Mouse (Mus musculus) liver, postnatal 0 days (tissue): ENCODE results near the gene Hbq1b. TPM values are rescaled to one million over a fixed set of nuclear protein-coding genes. Genes with fewer than 3 reads are reported as not detected.

Experiments
- ATAC-seq: fragments of 200-750 bp; cut with Nextera tagmentation; 2 replicates; pipeline ENCODE4 v1.8.0; 2017; ENCODE audit warnings: mild to moderate bottlenecking, moderate library complexity
- DNase-seq: peaks from one replicate; pipeline ENCODE4 v3.0.0-alpha.2; 2016
- H3K27ac ChIP-seq: fragments of 300-500 bp; sonication (generic); 2 replicates; pipeline ENCODE4 v1.5.1; 2014; ENCODE audit warnings: antibody characterized with exemption, moderate library complexity, mild to moderate bottlenecking, low read depth
- H3K27me3 ChIP-seq: fragments of 300-500 bp; sonication (generic); 2 replicates; pipeline ENCODE4 v1.6.1; 2014; ENCODE audit warnings: low read length, control low read depth, mixed read lengths; ENCODE audit not compliant: insufficient read depth
- H3K36me3 ChIP-seq: fragments of 300-500 bp; sonication (generic); replicated peaks from 2 replicates; pipeline ENCODE4 v1.6.1; 2014; ENCODE audit warnings: mild to moderate bottlenecking, control low read depth, low read length, moderate library complexity, mixed read lengths; ENCODE audit not compliant: insufficient read depth
- H3K4me1 ChIP-seq: fragments of 300-500 bp; sonication (generic); 2 replicates; pipeline ENCODE4 v1.6.1; 2014; ENCODE audit warnings: antibody characterized with exemption, mild to moderate bottlenecking, control low read depth; ENCODE audit not compliant: insufficient read depth
- H3K4me2 ChIP-seq: fragments of 300-500 bp; sonication (generic); 2 replicates; pipeline ENCODE4 v1.6.1; 2014; ENCODE audit warnings: low read depth, mild to moderate bottlenecking, low read length, moderate library complexity, mixed read lengths
- H3K4me3 ChIP-seq: fragments of 300-500 bp; sonication (generic); 2 replicates; pipeline ENCODE4 v1.5.1; 2014; ENCODE audit warnings: low read depth, low read length
- H3K9ac ChIP-seq: fragments of 300-500 bp; sonication (generic); replicated peaks from 2 replicates; pipeline ENCODE4 v1.6.1; 2014; ENCODE audit warnings: mild to moderate bottlenecking, moderate library complexity
- H3K9me3 ChIP-seq: fragments of 300-500 bp; sonication (generic); 2 replicates; pipeline ENCODE4 v1.6.1; 2016; ENCODE audit warnings: mild to moderate bottlenecking, control low read depth, low read length, mixed read lengths
- CTCF ChIP-seq: sonication (generic); IDR thresholded peaks from 2 replicates; pipeline ENCODE4 v1.5.1; 2016; ENCODE audit warnings: antibody characterized with exemption, low read depth
- EP300 ChIP-seq: IDR thresholded peaks from 2 replicates; pipeline ENCODE4 v1.6.1; 2016; ENCODE audit warnings: antibody characterized with exemption, low read depth, mild to moderate bottlenecking
- WGBS: fragments of 180-500 bp; shearing (Covaris S2); extraction: QIAGEN DNeasy Blood & Tissue Kit; methylation state at CpG from one replicate; pipeline ENCODE4 v1.1.7; 2014; ENCODE audit not compliant: insufficient replicate concordance; 5-methylcytosine and 5-hydroxymethylcytosine counted together
- polyA plus RNA-seq: library from polyadenylated mRNA; unstranded; fragments of >200 nt; fragmentation: Nextera tagmentation; extraction: Ambion mirVana; gene quantifications from 2 replicates; pipeline ENCODE4 v1.2.1, GENCODE M21; 2015

Gene Hbq1b
- polyA plus RNA-seq, 1 experiment from 2014 or later = 70.9 TPM

- Histone ChIP-seq H3K27me3 (no peaks in the 10 kb centered on the region), H3K4me1 (peaks cover 45% of the 10 kb centered on the region), H3K4me3 (no peak overlapping the region), H3K9me3 (no peaks in the 10 kb centered on the region), H3K9ac (peak overlapping the region; percentile 18; the same call in 1 of the 2 replicates), H3K36me3 (peaks cover 75% of the 10 kb centered on the region), H3K27ac (peak overlapping the region; percentile 94), H3K4me2 (no peak overlapping the region)
- DNase-seq (no peak), ATAC-seq (no peak)
- WGBS = 79% methylated on average over 7 of the region's 7 CpGs
- TF ChIP-seq CTCF = no peak
These were observed 43.4 kb upstream of the Hbq1b start for GRCm38 (mm10) chr11:32243205-32243955.

DNA sequence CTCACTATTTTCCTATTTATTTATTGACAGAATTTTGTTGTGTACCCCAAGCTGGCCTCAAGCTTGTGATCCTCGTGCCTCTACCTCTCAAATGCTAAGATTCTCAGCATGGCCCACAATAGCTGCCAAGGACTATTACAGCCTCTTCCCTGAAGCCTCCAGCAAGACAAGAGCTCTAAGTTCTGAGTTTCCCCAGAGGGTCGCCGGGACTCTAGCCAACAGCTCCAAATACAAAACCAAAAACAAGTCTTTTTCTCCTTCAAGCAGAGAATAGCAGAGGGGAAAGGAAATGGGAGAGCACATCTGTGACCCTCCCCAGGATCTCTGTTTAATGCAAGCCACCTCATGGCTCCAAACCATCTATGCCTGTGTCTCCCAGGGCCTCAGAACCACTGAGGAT is 42.7 kb upstream of the Hbq1b start:
- Histone ChIP-seq H3K27ac (peak overlapping the region; percentile 94), H3K36me3 (peaks cover 77% of the 10 kb centered on the region), H3K27me3 (no peaks in the 10 kb centered on the region), H3K4me3 (no peak overlapping the region), H3K4me2 (no peak overlapping the region), H3K9me3 (no peaks in the 10 kb centered on the region), H3K9ac (peak overlapping the region; percentile 68), H3K4me1 (peaks cover 45% of the 10 kb centered on the region)
- TF ChIP-seq EP300 (no peak), CTCF (no peak)
- ATAC-seq = no peak
- WGBS = 75% methylated on average over 3 of the region's 3 CpGs
- DNase-seq = no peak

- no peak overlapping the region for H3K4me3 ChIP-seq
- peak overlapping the region; percentile 68 for H3K9ac ChIP-seq
- no peaks in the 10 kb centered on the region for H3K9me3 ChIP-seq
- peaks cover 45% of the 10 kb centered on the region for H3K4me1 ChIP-seq
- DNase-seq = no peak
- WGBS = 89% methylated on average over 1 of the region's 1 CpGs
- no peaks in the 10 kb centered on the region for H3K27me3 ChIP-seq
- peaks cover 78% of the 10 kb centered on the region for H3K36me3 ChIP-seq
- 0 out of 2 replicates have a peak overlapping the region, but pooled peaks have one; percentile 20 for H3K4me2 ChIP-seq
- peak overlapping the region; percentile 94 for H3K27ac ChIP-seq
- ATAC-seq = no peak
- no peak for TF ChIP-seq CTCF
- TF ChIP-seq EP300 = no peak
These were observed 42.1 kb upstream of the Hbq1b start for GRCm38 (mm10) chr11:32244617-32245016.

- DNase-seq (peak; percentile 80), ATAC-seq (peak; percentile 99)
- Histone ChIP-seq H3K9ac (peak overlapping the region; percentile 68), H3K27ac (peak overlapping the region; percentile 94), H3K4me1 (peaks cover 53% of the 10 kb centered on the region), H3K9me3 (no peaks in the 10 kb centered on the region), H3K36me3 (peaks cover 82% of the 10 kb centered on the region), H3K4me3 (no peak overlapping the region), H3K27me3 (no peaks in the 10 kb centered on the region), H3K4me2 (peak overlapping the region; percentile 20)
- TF ChIP-seq EP300 = peak; percentile 100
- TF ChIP-seq CTCF = no peak
- 60% methylated on average over 6 of the region's 6 CpGs for WGBS
These were observed 41.2 kb upstream of the Hbq1b start for GRCm38 (mm10) chr11:32245614-32246013.

DNA sequence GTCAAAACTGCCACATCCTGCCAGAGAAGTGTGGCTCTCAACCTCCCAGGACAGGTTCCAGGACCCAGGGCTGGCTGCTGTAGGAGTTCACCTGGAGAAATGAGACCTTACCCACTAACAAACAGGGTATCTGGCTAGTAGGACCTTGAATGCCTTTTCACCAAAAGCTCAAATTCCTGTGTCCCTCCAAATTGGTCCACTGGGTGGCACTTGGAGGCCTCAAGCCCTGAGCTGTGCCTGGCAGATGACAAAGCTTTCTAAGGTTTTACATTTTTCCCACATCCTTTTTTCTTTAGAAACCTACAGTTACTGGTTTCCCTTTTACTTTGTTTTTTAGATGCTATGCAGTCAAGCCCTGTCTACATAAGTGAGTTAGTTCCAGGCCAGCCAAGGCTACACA is 39.7 kb upstream of the Hbq1b start:
- ATAC-seq = no peak
- peak overlapping the region; percentile 6 for H3K9ac ChIP-seq
- no peaks in the 10 kb centered on the region for H3K9me3 ChIP-seq
- H3K27ac ChIP-seq = peak overlapping the region; percentile 90
- no peaks in the 10 kb centered on the region for H3K27me3 ChIP-seq
- H3K4me1 ChIP-seq = peaks cover 50% of the 10 kb centered on the region
- DNase-seq = no peak
- no peak overlapping the region for H3K4me2 ChIP-seq
- TF ChIP-seq EP300 (peak; percentile 70; the same call in 1 of the 2 replicates), CTCF (peak; percentile 72)
- H3K36me3 ChIP-seq = peaks cover 77% of the 10 kb centered on the region
- H3K4me3 ChIP-seq = no peak overlapping the region

DNA sequence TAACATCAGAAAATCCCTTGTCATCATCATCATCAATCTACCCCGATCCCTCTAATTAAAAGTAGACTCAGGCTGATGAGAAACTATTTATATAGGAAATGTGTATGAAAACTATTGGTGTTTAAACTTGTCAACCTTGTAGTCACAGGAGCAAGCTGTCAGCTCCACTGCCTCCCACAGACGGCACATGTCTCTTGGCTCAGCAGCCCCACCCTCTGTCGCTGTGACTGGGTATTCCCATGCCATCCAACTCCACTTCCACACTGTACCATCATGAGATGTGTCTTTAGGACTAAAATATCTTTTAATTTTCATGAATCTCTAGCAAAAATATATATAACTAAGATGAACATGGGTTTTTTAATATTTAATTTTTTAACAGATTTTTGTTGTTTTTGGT is 38.4 kb upstream of the Hbq1b start:
- DNase-seq (no peak), ATAC-seq (no peak)
- Histone ChIP-seq H3K4me2 (no peak overlapping the region), H3K9ac (no peak overlapping the region), H3K4me3 (no peak overlapping the region), H3K27ac (peak overlapping the region; percentile 90), H3K36me3 (peaks cover 78% of the 10 kb centered on the region), H3K9me3 (no peaks in the 10 kb centered on the region), H3K4me1 (peaks cover 37% of the 10 kb centered on the region), H3K27me3 (no peaks in the 10 kb centered on the region)
- TF ChIP-seq CTCF (no peak), EP300 (no peak)
- WGBS = 72% methylated on average over 3 of the region's 3 CpGs
